Mouse (Mus musculus): ENCODE measurements around the gene Hp1bp3. TPM values are rescaled to one million over a fixed set of nuclear protein-coding genes. Genes with fewer than 3 reads are reported as not detected.

Gene Hp1bp3
- 154 and 158 TPM in 2 replicates for polyA plus RNA-seq (2014; fragmentation: Nextera tagmentation; extraction: Ambion mirVana)

DNA sequence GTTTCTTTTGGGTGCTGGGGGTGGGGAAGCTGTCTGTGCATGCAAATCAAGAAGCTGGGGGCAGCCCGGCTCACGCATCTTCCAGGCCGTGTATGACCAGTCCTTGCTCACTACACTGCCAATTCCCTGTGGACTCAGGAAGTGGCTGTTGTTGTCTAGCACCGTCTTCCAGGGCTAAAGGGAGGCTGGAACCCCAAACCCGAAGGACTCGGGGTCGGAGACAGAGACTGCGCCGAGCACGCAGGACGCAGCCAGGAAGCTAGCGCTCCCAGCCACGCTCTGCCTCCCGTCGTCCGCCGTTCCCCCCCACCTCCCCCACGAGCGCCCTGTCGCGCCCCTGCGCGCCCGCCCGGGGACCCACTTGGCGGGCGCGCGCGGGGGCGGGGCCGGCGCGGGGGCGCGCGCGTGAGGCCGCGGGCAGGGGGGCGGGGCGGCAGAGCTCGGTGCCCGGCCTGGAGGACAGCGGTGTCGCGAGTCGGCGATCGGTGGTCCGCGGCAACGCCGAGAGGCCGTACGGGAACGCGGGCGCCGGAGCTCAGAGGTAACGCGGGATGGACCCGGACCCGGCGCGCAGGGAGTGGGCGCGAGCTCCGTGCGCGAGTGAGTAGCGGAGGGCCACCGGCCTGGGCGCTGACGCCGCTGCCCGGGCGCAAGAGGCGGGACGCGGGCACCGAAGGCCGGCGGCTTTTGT lies at the start of gene Hp1bp3:
TSS of gene Hp1bp3 (plus strand) at position 97 of the 691 bp plus-strand sequence.
- no peaks in the 10 kb centered on the region for H3K9me3 ChIP-seq (ENCODE audit: control insufficient read depth, low read length)
- peak within 1 kb of the TSS; percentile 99 for H3K27ac ChIP-seq (ENCODE audit: low read depth)
- peak within 1 kb of the TSS; percentile 68 for H3K4me2 ChIP-seq (ENCODE audit: low read length)
- H3K9ac ChIP-seq (ENCODE audit: low read length): peak within 1 kb of the TSS; percentile 98
- peak; percentile 91 for DNase-seq (ENCODE audit: low spot score)
- ATAC-seq (replicated peaks; ENCODE audit: low FRiP score, low TSS enrichment, low read depth): peak; percentile 71
- H3K4me3 ChIP-seq (ENCODE audit: low read depth, low read length): peak within 1 kb of the TSS; percentile 98
- WGBS: under 1% methylated on average over 61 of the region's 84 CpGs
- no peaks in the 10 kb centered on the region for H3K36me3 ChIP-seq (ENCODE audit: control insufficient read depth, insufficient read depth, low read length)
- H3K27me3 ChIP-seq (replicated peaks; ENCODE audit: control insufficient read depth, insufficient read depth, low read length): no peaks in the 10 kb centered on the region
- peaks cover 25% of the 10 kb centered on the region for H3K4me1 ChIP-seq (replicated peaks; ENCODE audit: control insufficient read depth, insufficient read depth, low read length)

DNA sequence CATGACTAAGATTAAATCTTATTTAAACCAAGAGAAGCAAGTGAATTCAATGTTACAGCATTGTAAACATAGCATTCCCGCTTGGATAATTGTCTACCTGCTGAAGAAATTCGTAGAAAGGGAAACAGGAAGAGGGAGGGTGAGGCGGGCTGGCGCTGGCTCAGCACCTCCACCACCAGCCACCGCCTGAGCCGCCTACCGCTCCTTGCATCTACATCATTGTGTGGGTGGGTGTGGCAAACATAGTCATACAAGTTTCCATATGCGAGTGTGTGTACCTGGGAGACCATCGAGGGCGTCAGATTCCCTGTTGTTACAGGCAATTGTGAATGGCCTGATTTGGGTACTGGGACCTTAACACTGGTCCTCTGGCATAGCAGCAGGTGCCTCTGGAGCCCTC lies 49.6 kb upstream of the Hp1bp3 start:
- no peak overlapping the region for H3K9ac ChIP-seq (ENCODE audit: low read length)
- no peak overlapping the region for H3K4me3 ChIP-seq (ENCODE audit: low read depth, low read length)
- 91% methylated on average over 10 of the region's 10 CpGs for WGBS
- H3K9me3 ChIP-seq (ENCODE audit: control insufficient read depth, low read length): no peaks in the 10 kb centered on the region
- DNase-seq (ENCODE audit: low spot score): no peak
- no peak for ATAC-seq (replicated peaks; ENCODE audit: low FRiP score, low TSS enrichment, low read depth)
- H3K27me3 ChIP-seq (replicated peaks; ENCODE audit: control insufficient read depth, insufficient read depth, low read length): no peaks in the 10 kb centered on the region
- H3K4me2 ChIP-seq (ENCODE audit: low read length): no peak overlapping the region
- H3K36me3 ChIP-seq (ENCODE audit: control insufficient read depth, insufficient read depth, low read length): peaks cover 70% of the 10 kb centered on the region
- no peaks in the 10 kb centered on the region for H3K4me1 ChIP-seq (replicated peaks; ENCODE audit: control insufficient read depth, insufficient read depth, low read length)
- H3K27ac ChIP-seq (ENCODE audit: low read depth): no peak overlapping the region

DNA sequence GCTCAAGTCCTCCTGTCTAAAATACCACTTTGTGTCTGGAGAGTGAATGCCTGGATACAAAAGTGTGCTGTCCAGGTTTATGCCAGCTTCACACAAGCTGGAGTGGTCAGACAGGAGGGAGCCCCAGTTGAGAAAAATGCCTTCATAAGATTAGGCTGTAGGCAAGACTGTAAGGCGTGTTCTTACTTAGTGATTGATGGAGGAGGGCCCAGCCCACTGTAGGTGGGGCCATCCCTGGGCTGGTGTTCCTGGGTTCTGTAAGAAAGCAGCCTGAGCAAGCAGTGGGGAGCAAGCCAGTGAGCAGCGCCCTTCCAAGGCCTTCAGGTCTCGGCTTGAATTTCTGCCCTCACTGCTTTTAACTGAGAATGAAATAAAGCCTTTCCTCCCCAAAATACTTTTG lies 47.9 kb upstream of the Hp1bp3 start:
- peaks cover 84% of the 10 kb centered on the region for H3K36me3 ChIP-seq (ENCODE audit: control insufficient read depth, insufficient read depth, low read length)
- DNase-seq (ENCODE audit: low spot score): no peak
- H3K4me2 ChIP-seq (ENCODE audit: low read length): no peak overlapping the region
- H3K27me3 ChIP-seq (replicated peaks; ENCODE audit: control insufficient read depth, insufficient read depth, low read length): no peaks in the 10 kb centered on the region
- H3K27ac ChIP-seq (ENCODE audit: low read depth): no peak overlapping the region
- H3K4me1 ChIP-seq (replicated peaks; ENCODE audit: control insufficient read depth, insufficient read depth, low read length): no peaks in the 10 kb centered on the region
- 75% methylated on average over 3 of the region's 3 CpGs for WGBS
- no peaks in the 10 kb centered on the region for H3K9me3 ChIP-seq (ENCODE audit: control insufficient read depth, low read length)
- no peak for ATAC-seq (replicated peaks; ENCODE audit: low FRiP score, low TSS enrichment, low read depth)
- H3K9ac ChIP-seq (ENCODE audit: low read length): no peak overlapping the region
- no peak overlapping the region for H3K4me3 ChIP-seq (ENCODE audit: low read depth, low read length)

DNA sequence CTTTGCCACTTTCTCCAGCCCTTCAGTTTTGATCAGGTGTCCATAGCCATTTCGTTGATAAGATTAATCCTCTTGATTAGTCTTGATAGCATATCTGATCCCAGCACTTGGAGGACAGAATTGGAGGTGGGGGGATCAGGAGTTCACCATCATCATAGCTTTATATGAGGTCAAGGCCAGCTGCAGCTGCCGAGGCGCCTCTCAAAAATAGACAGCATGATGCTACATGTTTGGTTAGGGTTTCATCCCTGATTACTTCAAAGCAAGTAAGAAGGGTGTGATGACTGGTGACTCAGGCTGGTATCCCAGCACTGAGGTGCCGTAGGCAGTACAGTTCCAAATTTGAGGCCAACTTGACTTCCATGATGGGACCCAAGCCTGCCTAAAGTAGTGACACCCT lies 46.7 kb upstream of the Hp1bp3 start:
- Histone ChIP-seq H3K4me3 (ENCODE audit: low read depth, low read length) (no peak overlapping the region), H3K9me3 (ENCODE audit: control insufficient read depth, low read length) (no peaks in the 10 kb centered on the region), H3K27me3 (replicated peaks; ENCODE audit: control insufficient read depth, insufficient read depth, low read length) (no peaks in the 10 kb centered on the region), H3K36me3 (ENCODE audit: control insufficient read depth, insufficient read depth, low read length) (peaks cover 83% of the 10 kb centered on the region), H3K9ac (ENCODE audit: low read length) (no peak overlapping the region), H3K4me2 (ENCODE audit: low read length) (no peak overlapping the region), H3K27ac (ENCODE audit: low read depth) (no peak overlapping the region), H3K4me1 (replicated peaks; ENCODE audit: control insufficient read depth, insufficient read depth, low read length) (no peaks in the 10 kb centered on the region)
- WGBS: 89% methylated on average over 4 of the region's 4 CpGs
- ATAC-seq (replicated peaks; ENCODE audit: low FRiP score, low TSS enrichment, low read depth) (no peak), DNase-seq (ENCODE audit: low spot score) (no peak)

DNA sequence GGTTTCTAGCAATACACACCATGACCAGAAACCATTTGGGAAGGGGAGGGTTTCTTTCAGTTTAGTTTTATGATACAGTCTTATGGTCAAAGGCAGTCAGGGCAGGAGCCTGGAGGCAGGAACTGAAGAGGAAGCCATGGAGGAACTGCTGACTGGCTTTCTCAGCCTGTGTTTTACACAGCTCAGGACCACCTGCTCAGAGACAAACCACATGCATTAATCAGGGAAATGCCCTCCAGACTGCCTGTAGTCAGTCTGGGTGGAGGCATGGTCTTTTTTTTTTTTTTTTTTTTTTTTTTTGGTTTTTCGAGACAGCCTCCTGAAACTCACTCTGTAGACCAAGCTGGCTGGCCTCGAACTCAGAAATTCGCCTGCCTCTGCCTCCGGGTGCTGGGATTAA lies 43.4 kb upstream of the Hp1bp3 start:
- Histone ChIP-seq H3K27ac (ENCODE audit: low read depth) (no peak overlapping the region), H3K4me3 (ENCODE audit: low read depth, low read length) (no peak overlapping the region), H3K4me1 (replicated peaks; ENCODE audit: control insufficient read depth, insufficient read depth, low read length) (no peaks in the 10 kb centered on the region), H3K9me3 (ENCODE audit: control insufficient read depth, low read length) (no peaks in the 10 kb centered on the region), H3K27me3 (replicated peaks; ENCODE audit: control insufficient read depth, insufficient read depth, low read length) (no peaks in the 10 kb centered on the region), H3K36me3 (ENCODE audit: control insufficient read depth, insufficient read depth, low read length) (peaks cover 82% of the 10 kb centered on the region), H3K9ac (ENCODE audit: low read length) (no peak overlapping the region), H3K4me2 (ENCODE audit: low read length) (no peak overlapping the region)
- DNase-seq (ENCODE audit: low spot score) (no peak), ATAC-seq (replicated peaks; ENCODE audit: low FRiP score, low TSS enrichment, low read depth) (no peak)
- WGBS: 93% methylated on average over 4 of the region's 4 CpGs

DNA sequence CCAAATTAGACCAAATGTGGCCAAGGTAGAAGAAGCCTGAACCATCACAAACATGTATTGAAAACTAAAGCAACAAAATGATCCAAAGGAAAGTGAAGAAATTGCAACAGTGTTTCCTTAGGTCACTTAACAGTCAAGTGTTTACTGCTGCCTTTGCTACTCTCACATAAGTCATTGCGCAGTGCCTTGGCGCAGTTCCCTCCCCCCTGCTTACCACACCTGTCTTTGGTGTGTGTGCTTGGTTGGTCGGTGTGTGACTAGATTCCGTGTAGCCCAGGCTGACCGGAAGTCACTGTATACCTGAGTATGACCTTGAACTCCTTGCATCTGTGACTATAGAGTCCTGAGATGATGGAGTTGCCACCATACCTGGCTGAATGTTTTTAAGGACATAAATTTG lies 36.7 kb upstream of the Hp1bp3 start:
- no peaks in the 10 kb centered on the region for H3K4me1 ChIP-seq (replicated peaks; ENCODE audit: control insufficient read depth, insufficient read depth, low read length)
- DNase-seq (ENCODE audit: low spot score): no peak
- no peak for ATAC-seq (replicated peaks; ENCODE audit: low FRiP score, low TSS enrichment, low read depth)
- 93% methylated on average over 5 of the region's 5 CpGs for WGBS
- no peak overlapping the region for H3K4me3 ChIP-seq (ENCODE audit: low read depth, low read length)
- no peaks in the 10 kb centered on the region for H3K9me3 ChIP-seq (ENCODE audit: control insufficient read depth, low read length)
- no peak overlapping the region for H3K9ac ChIP-seq (ENCODE audit: low read length)
- no peak overlapping the region for H3K27ac ChIP-seq (ENCODE audit: low read depth)
- H3K4me2 ChIP-seq (ENCODE audit: low read length): no peak overlapping the region
- no peaks in the 10 kb centered on the region for H3K27me3 ChIP-seq (replicated peaks; ENCODE audit: control insufficient read depth, insufficient read depth, low read length)
- H3K36me3 ChIP-seq (ENCODE audit: control insufficient read depth, insufficient read depth, low read length): peaks cover 90% of the 10 kb centered on the region

DNA sequence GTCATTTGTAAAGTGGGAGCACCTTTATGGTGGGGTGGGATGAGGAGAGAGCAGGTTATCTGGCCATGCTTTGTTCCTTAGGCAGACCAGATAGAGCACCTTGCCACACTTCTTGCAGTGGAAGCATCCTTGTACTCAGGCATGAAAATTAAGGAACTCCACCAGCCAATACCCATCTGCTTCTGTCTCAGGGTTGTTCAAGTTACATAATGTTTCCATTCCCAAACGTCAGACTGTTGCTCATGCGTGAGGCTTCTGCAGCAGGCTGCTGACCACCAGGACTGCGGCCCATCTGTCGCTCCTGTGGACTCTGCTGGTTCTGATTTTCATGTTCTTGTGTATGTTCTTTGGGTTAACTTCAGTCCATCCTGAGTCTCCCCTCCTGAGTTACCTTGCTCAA lies 35.4 kb upstream of the Hp1bp3 start:
- DNase-seq (ENCODE audit: low spot score) (no peak), ATAC-seq (replicated peaks; ENCODE audit: low FRiP score, low TSS enrichment, low read depth) (no peak)
- no peaks in the 10 kb centered on the region for H3K27me3 ChIP-seq (replicated peaks; ENCODE audit: control insufficient read depth, insufficient read depth, low read length)
- no peaks in the 10 kb centered on the region for H3K9me3 ChIP-seq (ENCODE audit: control insufficient read depth, low read length)
- 97% methylated on average over 4 of the region's 4 CpGs for WGBS
- H3K36me3 ChIP-seq (ENCODE audit: control insufficient read depth, insufficient read depth, low read length): peaks cover 92% of the 10 kb centered on the region
- H3K27ac ChIP-seq (ENCODE audit: low read depth): no peak overlapping the region
- no peak overlapping the region for H3K9ac ChIP-seq (ENCODE audit: low read length)
- no peak overlapping the region for H3K4me2 ChIP-seq (ENCODE audit: low read length)
- no peak overlapping the region for H3K4me3 ChIP-seq (ENCODE audit: low read depth, low read length)
- no peaks in the 10 kb centered on the region for H3K4me1 ChIP-seq (replicated peaks; ENCODE audit: control insufficient read depth, insufficient read depth, low read length)

DNA sequence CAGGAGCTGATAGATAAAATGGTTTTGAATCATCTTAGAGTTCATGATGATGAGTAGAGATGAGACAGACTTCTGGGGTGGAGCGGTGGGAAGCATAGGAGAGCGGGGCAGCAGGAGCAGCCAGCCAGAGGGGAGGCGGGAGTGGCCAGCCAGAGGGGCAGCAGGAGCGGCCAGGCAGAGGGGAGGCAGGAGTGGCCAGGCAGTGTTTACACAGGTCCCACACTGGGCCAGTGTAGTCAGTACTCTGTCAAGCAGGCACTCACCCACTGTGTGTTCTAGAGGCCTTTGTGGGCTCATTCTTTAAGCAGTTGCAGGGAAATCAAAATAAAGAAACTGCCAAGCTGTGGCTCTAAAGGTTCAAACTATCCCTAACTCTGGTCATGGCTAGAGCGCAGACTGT lies 32.0 kb upstream of the Hp1bp3 start:
- Histone ChIP-seq H3K9ac (ENCODE audit: low read length) (no peak overlapping the region), H3K4me2 (ENCODE audit: low read length) (no peak overlapping the region), H3K36me3 (ENCODE audit: control insufficient read depth, insufficient read depth, low read length) (peaks cover 93% of the 10 kb centered on the region), H3K27ac (ENCODE audit: low read depth) (no peak overlapping the region), H3K4me1 (replicated peaks; ENCODE audit: control insufficient read depth, insufficient read depth, low read length) (no peaks in the 10 kb centered on the region), H3K4me3 (ENCODE audit: low read depth, low read length) (no peak overlapping the region), H3K9me3 (ENCODE audit: control insufficient read depth, low read length) (no peaks in the 10 kb centered on the region), H3K27me3 (replicated peaks; ENCODE audit: control insufficient read depth, insufficient read depth, low read length) (no peaks in the 10 kb centered on the region)
- 86% methylated on average over 5 of the region's 5 CpGs for WGBS
- DNase-seq (ENCODE audit: low spot score) (no peak), ATAC-seq (replicated peaks; ENCODE audit: low FRiP score, low TSS enrichment, low read depth) (no peak)

DNA sequence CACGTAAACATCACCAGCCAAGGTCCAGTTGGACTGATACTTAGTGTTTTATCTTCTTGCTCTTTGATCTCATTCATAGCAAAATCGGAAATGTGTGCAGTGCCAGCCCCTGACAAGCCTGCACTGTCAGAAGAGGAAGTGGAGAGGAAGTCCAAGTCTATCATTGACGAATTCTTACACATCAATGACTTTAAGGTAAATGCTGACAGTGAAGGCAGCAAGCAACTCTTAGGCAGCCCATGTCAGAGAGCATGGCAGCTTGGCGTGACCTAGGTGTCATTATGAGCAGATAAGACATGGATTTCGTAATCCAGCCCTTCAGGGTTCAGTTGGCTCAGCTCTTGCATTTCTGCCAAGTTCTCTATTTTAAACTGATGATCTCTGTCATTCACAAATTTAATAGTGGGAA lies 31.5 kb upstream of the Hp1bp3 start:
- Histone ChIP-seq H3K27ac (ENCODE audit: low read depth) (no peak overlapping the region), H3K4me1 (replicated peaks; ENCODE audit: control insufficient read depth, insufficient read depth, low read length) (no peaks in the 10 kb centered on the region), H3K9me3 (ENCODE audit: control insufficient read depth, low read length) (no peaks in the 10 kb centered on the region), H3K36me3 (ENCODE audit: control insufficient read depth, insufficient read depth, low read length) (peaks cover 93% of the 10 kb centered on the region), H3K4me2 (ENCODE audit: low read length) (no peak overlapping the region), H3K4me3 (ENCODE audit: low read depth, low read length) (no peak overlapping the region), H3K9ac (ENCODE audit: low read length) (no peak overlapping the region), H3K27me3 (replicated peaks; ENCODE audit: control insufficient read depth, insufficient read depth, low read length) (no peaks in the 10 kb centered on the region)
- ATAC-seq (replicated peaks; ENCODE audit: low FRiP score, low TSS enrichment, low read depth): no peak
- DNase-seq (ENCODE audit: low spot score): no peak
- WGBS: 81% methylated on average over 5 of the region's 5 CpGs

All from intestine, embryonic 14.5 days (tissue).